Mouse (Mus musculus) erythroblast, embryonic 14.5 days (primary cell): ENCODE results near the gene Cluh.

Experiments used
- GATA1 ChIP-seq: IDR thresholded peaks from 2 replicates; pipeline ENCODE4 v1.6.1; 2012; ENCODE audit warnings: low read length, inconsistent platforms, mixed read lengths
- TAL1 ChIP-seq: IDR thresholded peaks from 3 replicates; pipeline ENCODE4 v1.6.1; 2012; ENCODE audit warnings: low read length, inconsistent platforms, mixed read lengths

DNA sequence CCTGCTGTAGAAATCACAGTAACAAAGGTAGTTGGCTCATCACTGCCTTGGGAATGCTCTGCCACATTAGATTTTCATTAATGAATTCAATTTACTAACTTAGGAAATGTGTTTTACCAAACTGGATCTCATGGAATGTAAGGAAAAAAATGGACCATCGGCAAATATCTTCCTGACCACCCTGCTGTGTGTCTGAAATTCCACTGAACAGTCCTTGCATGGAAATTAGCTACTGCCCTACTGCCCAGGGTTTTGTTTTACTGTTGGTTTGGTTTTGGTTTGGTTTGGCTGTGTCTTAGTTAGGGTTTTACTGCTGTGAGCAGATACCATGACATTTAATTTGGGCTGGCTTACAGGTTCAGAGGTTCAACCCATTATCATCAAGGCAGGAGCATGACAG, 47.0 kb upstream of the Cluh start:
- TF ChIP-seq GATA1 (no peak), TAL1 (no peak)
